Mouse (Mus musculus): ENCODE data around the gene Timp2.

Timp2 gene

DNA sequence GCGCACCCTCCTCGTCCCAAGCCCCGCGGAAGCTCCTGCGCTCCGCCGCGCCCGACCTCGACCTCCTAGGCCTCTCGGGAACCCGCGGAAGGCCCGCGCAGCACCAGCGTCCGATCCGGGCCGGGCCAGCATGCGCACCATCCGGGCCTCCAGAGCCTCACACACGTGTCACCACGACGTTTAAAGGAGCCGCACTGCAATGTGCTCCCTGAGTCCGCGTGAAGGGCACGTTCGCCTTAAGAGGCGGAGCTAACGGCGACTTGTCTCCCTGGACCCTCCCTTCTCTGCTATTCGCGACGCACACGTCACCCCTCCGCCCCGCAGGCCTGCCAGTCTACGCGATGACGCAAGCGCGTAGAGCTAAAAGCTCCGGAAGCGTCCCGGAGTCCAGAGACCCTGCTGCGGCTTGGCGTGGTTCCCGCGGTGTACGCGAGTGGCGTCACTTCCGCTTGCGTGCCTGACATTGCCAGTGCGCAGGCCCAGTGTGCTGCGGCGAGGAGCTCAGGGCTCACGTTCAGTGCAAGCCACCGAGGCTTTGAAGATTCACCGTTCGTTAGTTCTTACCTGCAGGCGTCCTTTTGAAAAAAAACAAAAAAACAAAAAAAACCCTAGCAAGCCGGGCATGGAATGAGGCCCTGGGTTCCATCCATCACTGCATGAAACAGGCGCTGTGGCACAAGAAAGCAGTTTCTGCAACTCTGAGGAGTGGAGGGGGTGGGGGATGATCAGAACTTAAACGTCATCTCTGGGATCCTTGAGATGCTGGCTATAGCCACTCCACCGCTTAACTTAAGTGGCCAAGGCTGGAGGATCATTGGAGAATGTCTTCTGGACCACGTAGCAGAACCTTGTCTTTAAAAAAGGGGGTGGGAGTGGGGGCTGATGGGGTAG is 65.3 kb downstream of the Timp2 start, which contains the start of gene Usp36:
Gene Usp36, minus strand, starts transcription at position 246 of the 891 bp plus-strand sequence.
- under 1% methylated on average over 68 of the region's 68 CpGs for WGBS

DNA sequence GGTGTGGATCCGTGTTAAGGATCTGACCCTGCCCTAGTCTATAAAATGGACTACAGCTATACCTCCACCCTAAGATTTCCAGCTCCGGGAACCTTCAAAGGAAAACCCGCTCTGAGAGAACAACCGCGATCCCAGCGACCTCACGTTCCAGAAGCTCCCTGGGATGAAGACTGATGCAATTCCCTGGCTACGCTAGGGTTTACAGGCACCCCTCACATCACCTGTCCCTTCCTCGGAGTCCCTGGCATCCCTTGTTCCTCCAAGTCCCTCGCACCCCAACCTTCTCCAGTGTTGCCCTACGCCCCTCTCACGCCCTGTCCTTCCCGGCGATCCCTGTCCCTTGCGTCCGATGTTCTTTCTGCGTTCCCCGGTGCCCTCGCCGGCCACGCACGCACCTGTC is 66.0 kb downstream of the Timp2 start:
- 0% methylated on average over 22 of the region's 22 CpGs for WGBS

DNA sequence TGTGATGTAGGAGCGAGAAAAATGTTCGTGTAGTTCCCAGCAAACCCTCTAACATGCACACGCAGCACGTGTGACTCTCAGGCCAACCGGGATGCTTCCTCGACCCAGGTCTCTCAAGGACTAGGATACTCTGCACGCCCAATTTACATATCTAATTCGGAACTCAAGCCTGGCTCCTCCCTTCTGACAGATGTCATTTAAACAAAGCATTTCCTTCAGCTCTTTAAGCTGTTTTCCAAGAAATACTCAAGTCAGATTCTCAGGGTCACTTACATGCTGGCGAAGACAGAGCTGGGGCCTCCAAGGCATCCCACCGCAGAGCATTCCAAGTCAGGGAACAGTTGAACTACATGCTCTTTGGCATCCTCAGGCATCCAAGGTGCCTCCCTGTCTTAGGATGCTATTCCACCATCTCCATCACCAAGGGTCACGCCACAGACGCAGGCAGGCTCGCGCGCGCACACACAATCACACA is 66.5 kb downstream of the Timp2 start:
- 2% methylated on average over 16 of the region's 16 CpGs for WGBS

DNA sequence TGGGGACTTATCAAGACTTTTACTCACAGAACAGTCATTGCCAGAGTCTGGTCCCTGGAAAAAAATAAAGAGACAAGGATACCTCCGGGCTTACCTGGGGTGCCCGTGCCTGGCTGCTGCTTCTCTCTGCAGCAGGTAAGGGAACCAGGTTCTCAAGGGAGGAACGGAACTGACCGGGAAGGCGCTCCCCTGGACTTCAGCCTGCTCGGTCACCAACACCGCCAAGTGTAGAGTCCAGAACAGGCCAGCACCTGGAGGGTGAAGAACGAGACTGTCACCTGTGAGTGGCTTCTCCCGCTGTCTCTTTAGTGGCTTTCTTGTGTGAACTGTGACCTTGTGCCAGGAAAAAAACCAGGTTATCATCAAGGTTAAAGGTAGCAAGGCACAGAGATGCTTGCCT is 68.0 kb downstream of the Timp2 start:
- 94% methylated on average over 9 of the region's 9 CpGs for WGBS

DNA sequence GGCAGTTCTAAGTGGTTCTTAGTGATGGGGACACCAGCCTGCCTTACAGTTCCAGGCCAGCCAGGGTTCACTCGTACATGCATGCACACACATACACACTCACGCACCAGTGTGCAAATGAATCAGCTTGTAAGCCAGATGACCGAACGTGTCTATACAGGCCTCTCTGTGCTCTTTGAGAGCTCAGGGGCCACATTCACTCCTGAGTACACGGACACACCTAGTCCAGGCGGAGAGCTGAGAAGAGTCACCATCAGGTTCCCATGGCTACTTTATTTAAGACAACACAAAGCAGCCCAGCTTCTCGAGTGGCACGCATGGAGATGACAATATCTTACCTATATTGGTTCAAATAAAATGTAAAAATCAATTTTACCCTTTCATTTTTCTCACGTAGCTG is 69.1 kb downstream of the Timp2 start:
- WGBS = 91% methylated on average over 9 of the region's 9 CpGs

DNA sequence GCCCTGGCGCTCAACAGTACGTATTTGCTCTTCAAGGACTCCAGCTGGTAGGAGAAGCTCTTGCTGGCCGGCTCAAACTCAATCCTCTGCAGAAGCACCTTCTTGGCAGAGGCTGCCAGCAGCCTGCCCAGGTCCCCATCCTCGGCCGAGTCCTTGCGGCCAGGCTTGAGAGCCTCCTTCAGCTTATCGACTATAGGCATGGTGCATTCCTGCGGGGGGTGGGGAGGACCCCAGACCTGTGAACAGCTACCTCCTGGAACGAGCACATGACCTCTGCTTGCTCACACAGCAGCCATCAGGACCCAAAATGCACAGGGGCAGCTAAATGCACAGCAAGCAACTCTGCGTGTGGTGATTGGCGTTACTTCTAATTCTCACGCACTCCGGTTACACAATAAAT is 69.7 kb downstream of the Timp2 start:
- WGBS = 91% methylated on average over 13 of the region's 13 CpGs

DNA sequence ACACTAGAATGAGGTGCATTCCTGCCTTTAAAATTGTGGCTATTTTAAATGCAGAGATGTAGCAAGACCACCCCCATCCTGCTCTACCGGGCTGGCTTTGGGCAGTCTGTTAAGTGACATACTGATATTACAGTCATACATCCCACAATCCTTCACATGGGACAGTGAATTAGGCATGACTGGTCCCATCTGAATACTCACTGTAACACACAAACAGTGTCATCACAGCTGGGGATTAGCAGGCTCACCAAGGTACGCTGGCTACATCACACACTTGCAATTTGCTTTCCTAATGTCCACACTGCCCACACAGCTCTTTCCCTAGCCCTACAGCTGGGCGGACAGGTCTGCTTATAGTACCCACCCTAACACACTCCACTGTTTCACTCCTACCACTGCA is 75.3 kb downstream of the Timp2 start:
- WGBS = 64% methylated on average over 3 of the region's 3 CpGs

DNA sequence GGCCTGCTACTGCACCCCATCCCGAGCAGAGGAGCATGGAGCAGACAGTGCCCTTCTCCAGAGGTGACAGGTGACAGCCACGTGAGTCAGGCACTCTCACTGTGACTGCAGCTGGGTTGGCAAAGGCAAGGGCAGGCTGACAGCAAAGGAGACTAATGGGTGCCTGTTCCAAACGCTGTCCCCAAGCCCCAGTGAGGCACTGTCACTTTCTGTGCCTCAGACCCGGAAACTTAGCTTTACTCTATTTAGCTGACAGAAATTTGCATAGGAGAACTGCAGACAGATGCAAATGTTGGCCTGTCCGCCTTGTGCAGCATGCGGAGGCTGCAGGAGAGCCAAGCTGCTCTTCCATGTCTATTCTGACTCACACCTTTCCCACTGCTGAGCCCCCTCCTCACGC is 79.2 kb downstream of the Timp2 start:
- WGBS = 52% methylated on average over 7 of the region's 7 CpGs

DNA sequence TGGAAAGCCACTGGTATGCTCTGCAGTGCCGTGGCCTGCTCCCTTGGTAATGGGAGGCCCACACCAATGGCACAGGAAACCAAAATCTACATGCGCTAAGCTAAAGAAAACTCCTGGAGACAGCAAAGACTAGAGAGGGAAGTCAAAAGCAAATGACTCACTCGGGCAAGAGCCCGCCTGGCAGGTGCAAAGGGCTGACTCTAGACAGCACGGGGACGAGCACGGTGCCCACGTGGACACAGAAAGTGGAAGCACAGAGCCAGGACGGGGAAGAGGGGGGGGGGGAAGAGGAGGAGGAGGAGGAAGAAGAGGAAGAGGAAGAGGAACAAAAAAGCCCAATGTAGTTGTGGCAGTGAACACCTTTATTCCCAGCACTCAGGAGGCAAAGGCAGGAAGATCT is 80.4 kb downstream of the Timp2 start:
- 82% methylated on average over 9 of the region's 9 CpGs for WGBS

DNA sequence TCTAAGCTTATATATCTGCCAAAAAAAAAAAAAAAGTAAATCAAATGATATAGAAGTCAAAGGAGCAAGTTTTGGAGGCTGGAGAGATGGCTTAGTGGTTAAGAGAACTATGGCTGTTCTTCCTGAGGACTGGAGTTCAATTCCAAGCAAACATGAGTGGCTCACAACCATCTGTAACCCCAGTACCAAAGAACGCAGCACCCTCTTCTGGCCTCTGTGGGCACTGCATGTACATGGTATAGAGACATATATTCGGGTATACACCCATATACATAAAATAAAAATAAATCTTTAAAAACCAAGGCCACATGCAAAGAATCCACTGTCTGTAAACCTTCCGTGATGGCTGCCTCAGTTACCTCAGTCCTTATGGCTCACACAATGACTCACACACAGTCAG is 85.7 kb downstream of the Timp2 start:
- 94% methylated on average over 3 of the region's 3 CpGs for whole genome bisulfite sequencing

DNA sequence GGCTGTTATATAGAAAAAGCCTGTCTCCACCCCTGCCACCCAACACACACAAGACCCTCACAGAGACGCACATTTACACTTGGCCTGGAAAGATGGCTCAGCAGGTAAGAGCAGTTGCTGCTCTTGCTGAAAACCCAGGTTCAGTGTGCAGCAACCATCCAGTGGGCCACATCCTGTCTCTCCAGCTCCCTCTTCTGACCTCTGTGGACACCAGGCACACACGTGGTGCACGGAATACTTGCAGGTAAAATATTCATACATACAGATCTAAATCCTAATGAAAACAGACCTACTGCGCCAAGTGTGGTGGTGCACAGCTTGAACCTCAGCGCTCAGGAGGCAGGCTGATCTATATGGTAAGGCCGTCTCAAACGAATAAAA is 88.9 kb downstream of the Timp2 start:
- 86% methylated on average over 7 of the region's 7 CpGs for WGBS

DNA sequence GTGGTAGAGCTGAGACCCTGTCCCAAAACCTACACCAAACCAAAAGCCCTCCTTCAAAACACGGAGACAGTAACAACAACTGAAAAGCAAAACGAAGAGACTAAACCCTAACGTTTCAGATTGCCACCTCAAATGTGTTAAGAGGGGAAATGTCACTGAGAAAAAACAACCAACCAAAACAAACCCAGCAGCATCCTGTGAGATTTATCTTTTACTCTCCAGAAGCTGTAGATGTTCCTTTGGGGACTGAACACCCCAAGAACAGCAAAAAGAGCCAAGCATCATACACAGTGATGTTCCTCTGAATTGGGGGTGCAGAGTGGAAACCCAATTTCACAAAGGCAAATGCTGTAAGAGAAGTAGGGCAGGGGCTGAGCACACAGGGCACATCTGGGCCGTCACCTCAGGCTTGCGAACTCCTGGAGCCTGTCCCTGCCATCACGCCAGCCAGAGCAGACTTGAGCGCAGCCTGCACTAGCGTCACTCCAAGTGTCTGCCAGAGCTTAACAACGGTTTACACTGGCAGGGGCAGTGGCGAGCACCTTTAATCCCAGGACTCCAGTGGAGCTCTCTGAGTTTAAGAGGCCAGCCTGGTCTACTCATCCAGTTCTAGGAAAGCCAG is 89.4 kb downstream of the Timp2 start:
- 79% methylated on average over 10 of the region's 10 CpGs for WGBS

DNA sequence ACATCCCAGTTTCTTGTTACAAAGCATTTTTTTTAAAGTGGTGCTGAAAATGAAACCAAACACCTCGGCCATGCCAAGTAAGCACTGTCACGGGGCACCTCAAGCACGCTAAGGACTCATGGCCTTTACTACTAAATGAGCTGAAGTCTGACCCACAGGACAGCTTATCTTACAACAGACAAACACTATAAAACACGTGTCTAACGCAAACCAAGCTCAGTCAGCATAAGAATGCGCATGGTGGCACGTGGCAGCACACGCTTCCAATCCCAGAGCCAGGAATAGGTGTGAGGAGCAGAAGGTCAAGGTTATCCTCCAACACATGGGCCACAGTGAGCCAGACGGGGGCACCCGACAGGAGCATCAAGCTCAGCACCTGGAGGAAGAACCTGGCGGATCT is 89.9 kb downstream of the Timp2 start:
- WGBS = 91% methylated on average over 11 of the region's 11 CpGs

DNA sequence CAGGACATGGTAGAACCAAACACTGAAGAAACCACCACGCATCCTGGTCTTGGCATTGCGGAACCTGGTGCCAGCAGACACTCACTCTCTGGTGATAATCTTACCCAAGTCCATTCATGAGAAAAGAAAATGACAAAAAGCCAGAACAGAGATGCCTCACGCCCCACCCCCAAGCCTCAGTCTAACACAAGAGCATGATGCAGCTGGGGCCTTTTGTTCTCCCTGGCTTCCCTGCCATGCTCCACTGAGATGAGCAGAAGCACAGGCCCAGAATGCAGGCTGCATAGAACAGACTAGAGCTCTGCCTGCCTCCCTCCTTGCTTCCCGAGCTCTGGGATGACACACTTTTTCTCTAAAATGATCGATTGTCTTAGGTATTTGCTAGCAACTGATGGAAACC is 92.4 kb downstream of the Timp2 start:
- WGBS = 78% methylated on average over 5 of the region's 5 CpGs

DNA sequence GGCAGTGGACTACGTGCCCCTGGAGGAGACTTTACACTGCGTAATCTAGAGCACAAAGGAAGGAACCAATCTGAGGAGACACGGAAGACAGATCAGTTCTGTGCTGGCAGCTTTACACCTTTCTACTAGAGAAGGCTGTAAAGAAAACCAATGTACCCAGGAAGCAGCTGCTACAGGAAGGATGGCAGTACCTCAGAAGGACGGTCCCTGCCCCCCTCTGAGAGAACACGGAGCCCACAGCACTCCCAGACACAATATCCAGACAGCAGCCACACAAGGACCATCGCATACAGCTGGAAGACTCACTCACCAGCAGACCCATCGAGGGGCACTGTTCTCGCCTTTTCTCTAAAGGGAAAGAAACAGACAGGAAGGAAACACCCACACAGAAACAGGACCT is 95.5 kb downstream of the Timp2 start:
- 64% methylated on average over 8 of the region's 8 CpGs for WGBS

DNA sequence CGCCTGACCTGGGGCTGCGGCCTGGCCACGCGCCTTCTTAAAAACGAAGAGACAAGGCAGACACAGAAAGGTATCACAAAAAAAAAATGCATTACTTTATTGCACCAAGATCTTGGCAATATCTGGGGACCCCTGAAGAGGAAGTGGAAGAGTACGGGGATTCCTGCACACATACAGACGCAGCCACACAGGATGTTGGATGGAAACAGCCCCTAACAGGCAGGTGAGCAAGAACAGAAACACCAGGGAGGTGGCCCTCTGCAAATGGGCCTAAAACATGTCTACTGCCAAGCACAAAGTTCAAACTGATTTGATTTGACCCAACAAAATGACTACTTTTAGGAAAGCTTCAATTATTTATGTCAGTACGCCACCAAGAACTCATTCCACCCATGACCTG is 96.0 kb downstream of the Timp2 start:
- 94% methylated on average over 8 of the region's 8 CpGs for WGBS

DNA sequence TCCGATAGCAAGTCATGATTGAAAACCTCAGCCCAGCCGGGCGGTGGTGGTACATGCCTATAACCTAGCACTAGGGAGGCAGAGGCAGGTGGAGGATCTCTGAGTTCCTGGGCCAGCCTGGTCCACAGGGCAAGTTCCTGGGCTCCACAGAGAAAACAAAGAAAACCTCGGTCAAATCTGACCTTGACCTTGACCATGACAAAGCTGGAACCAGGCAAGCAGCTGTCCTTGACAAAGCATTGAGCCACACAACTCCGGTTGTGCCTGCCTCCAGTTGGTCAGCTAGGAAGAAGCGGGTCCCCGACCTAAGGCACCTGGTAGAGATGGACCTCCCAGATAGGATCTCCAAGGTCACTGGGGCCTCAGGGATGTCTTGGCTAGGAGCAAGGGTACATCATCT is 99.2 kb downstream of the Timp2 start:
- 92% methylated on average over 7 of the region's 7 CpGs for WGBS

DNA sequence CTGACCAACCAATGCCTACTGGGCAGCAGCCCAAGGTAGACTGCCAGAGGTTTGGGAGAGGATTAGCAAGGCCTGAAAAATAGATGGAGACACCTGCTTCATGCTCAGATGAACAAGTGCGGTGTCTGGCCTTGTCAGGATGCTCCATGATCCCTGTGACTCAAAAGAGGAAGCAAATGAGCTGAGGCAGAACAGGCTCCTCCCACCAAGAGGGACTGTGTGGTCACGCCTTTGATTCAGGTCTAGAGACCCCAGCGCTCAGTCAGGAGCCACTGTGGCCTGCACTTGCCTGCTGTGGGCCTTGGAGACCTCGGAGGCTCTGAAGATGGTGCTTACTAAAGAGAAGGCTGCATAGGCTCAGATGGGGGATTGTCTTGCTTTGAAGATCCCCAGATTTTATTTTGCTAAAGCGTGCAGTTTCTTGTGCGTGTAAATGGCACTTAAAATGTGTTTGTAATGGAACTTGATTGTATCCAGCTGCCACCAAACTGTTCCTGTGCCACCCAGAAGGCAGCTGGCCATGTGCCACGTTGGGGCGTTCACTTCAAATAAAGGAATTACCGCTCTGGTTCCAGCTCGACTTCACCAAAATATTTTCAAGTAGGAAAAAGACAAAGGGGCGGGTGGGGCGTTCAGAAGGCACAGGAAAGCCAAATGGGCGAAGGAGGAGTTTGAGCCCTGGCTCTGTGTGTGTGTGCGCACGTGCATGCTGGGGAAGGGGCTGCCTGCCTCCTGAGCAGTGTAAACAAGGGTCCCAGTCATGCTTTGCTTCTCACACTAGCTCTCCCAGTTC is 101.2 kb downstream of the Timp2 start:
- 22% methylated on average over 15 of the region's 15 CpGs for WGBS

DNA sequence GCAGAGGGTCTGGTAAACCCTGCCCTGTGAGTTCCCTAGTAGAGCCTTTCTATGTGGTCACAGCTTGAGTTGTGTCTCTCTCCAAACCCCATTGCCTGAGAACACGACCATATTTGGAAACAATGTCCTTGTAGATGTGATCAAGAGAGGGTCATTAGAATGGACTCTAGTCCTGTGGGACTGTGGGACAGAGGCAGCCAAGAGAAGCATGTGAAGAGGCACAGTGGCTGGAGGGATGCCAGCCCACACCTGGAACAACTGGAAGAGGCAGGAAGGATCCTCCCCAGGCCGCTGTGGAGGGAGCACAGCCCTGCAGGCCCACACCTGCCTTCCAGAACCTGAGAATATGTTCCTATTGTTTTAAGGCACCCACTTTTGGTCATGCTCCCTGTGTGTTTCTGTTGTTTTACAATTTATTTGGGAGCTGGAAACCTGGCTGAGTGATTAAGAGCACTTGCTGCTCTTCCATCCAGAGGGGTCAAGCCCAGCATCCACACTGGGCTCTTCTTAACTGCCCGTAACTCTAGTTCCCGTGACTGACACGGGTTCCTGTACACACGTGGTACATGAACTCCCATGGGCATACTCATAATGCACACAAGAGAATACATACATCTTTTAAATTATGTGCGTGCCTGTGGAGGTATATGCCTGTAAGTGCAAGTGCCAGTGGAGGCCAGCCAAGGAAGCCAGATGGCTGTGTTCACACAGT is 101.9 kb downstream of the Timp2 start:
- WGBS = 79% methylated on average over 7 of the region's 7 CpGs

All from cerebral cortex, adult 2 months (tissue).